Mouse (Mus musculus) bone marrow macrophage, adult 2 months (primary cell): ENCODE results near the gene Sept8. TPM values are rescaled to one million over a fixed set of nuclear protein-coding genes. Genes with fewer than 3 reads are reported as not detected.

Source experiments
- H3K27ac ChIP-seq: 2 replicates; pipeline ENCODE4 v1.5.1; 2012; ENCODE audit warnings: low read depth, low read length; ENCODE audit not compliant: insufficient read depth
- H3K4me1 ChIP-seq: 2 replicates; pipeline ENCODE4 v1.6.1; 2012; ENCODE audit warnings: low read length; ENCODE audit not compliant: control insufficient read depth, insufficient read depth
- H3K4me3 ChIP-seq: 2 replicates; pipeline ENCODE4 v1.5.1; 2012; ENCODE audit warnings: mild to moderate bottlenecking, low read length, moderate library complexity; ENCODE audit not compliant: insufficient read depth
- CTCF ChIP-seq: IDR thresholded peaks from 2 replicates; pipeline ENCODE4 v1.5.1; 2012; ENCODE audit warnings: low read depth, mild to moderate bottlenecking, low read length, moderate library complexity
- POLR2A ChIP-seq: IDR thresholded peaks from 2 replicates; pipeline ENCODE4 v1.6.1; 2012; ENCODE audit warnings: mild to moderate bottlenecking, low read depth, low read length, borderline replicate concordance
- polyA plus RNA-seq: library from polyadenylated mRNA; stranded (reverse); fragments of >200 nt; gene quantifications from 2 replicates; pipeline ENCODE4 v1.2.4, GENCODE M21; 2012; ENCODE audit not compliant: missing spikeins, insufficient read depth, insufficient read length

The Sept8 gene
- polyA plus RNA-seq, 1 experiment, result 70.0 TPM

GRCm38 (mm10) chr11:53516775-53517627 is 2.1 kb upstream of the Sept8 start:
- Histone ChIP-seq H3K4me1 (peaks cover 11% of the 10 kb centered on the region), H3K4me3 (no peak overlapping the region), H3K27ac (no peak overlapping the region)

GRCm38 (mm10) chr11:53518759-53519158 is 298 bp upstream of the Sept8 start:
- TF ChIP-seq CTCF (no peak), POLR2A (no peak)
- Histone ChIP-seq H3K4me1 (peaks cover 13% of the 10 kb centered on the region), H3K4me3 (no peak overlapping the region), H3K27ac (no peak overlapping the region)

More at GRCm38 (mm10) chr11:53516775-53517627, 2.1 kb upstream of the Sept8 start:
- TF ChIP-seq CTCF, result no peak
- TF ChIP-seq POLR2A, result no peak

- TF ChIP-seq CTCF, result no peak
- TF ChIP-seq POLR2A, result 0 out of 2 replicates have a peak, but pooled peaks have one; percentile 4
- Histone ChIP-seq H3K27ac (peak overlapping the region; percentile 51), H3K4me1 (peaks cover 13% of the 10 kb centered on the region), H3K4me3 (peak overlapping the region; percentile 92)
These were observed 1.3 kb downstream of the Sept8 start for GRCm38 (mm10) chr11:53520122-53520978.

GRCm38 (mm10) chr11:53521120-53521820 is 2.2 kb downstream of the Sept8 start:
- Histone ChIP-seq H3K4me3 (peak overlapping the region; percentile 92), H3K4me1 (peaks cover 13% of the 10 kb centered on the region), H3K27ac (no peak overlapping the region)
- TF ChIP-seq POLR2A, result no peak
- TF ChIP-seq CTCF, result no peak

GRCm38 (mm10) chr11:53521821-53522131 is 2.7 kb downstream of the Sept8 start:
- TF ChIP-seq POLR2A (no peak), CTCF (no peak)
- Histone ChIP-seq H3K4me1 (peaks cover 13% of the 10 kb centered on the region), H3K4me3 (no peak overlapping the region), H3K27ac (no peak overlapping the region)

GRCm38 (mm10) chr11:53522362-53522761 is 3.3 kb downstream of the Sept8 start:
- H3K4me1 ChIP-seq, result peaks cover 10% of the 10 kb centered on the region
- no peak overlapping the region for H3K27ac ChIP-seq
- H3K4me3 ChIP-seq, result no peak overlapping the region
- TF ChIP-seq CTCF (no peak), POLR2A (no peak)

- no peak overlapping the region for H3K27ac ChIP-seq
- no peak overlapping the region for H3K4me3 ChIP-seq
- TF ChIP-seq CTCF, result no peak
- no peak for TF ChIP-seq POLR2A
- H3K4me1 ChIP-seq, result peaks cover 10% of the 10 kb centered on the region
These were observed 3.9 kb downstream of the Sept8 start for GRCm38 (mm10) chr11:53522930-53523329.

- TF ChIP-seq CTCF, result no peak
- TF ChIP-seq POLR2A, result no peak
- Histone ChIP-seq H3K4me1 (peaks cover 18% of the 10 kb centered on the region), H3K27ac (no peak overlapping the region), H3K4me3 (no peak overlapping the region)
These were observed 4.7 kb downstream of the Sept8 start for GRCm38 (mm10) chr11:53523545-53524405.

- no peak for TF ChIP-seq POLR2A
- peak; percentile 60 for TF ChIP-seq CTCF
- Histone ChIP-seq H3K4me1 (peaks cover 23% of the 10 kb centered on the region), H3K27ac (no peak overlapping the region), H3K4me3 (no peak overlapping the region)
These were observed 5.8 kb downstream of the Sept8 start for GRCm38 (mm10) chr11:53524905-53525304.
